Mouse (Mus musculus) left cerebral cortex, adult 2 months (tissue): ENCODE measurements at regions not wholly inside any gene's neighbourhood (a gene's known extent, or its start where the extent isn't known, plus 50 kb on each side); places are given as distances from the start of the nearest gene placed in this dataset.

ENCODE experiments used
- DNase-seq, 2 experiments: peaks; one replicate each; pipeline ENCODE4 v3.0.0; 2021 to 2022; ENCODE audit warnings: low spot score in 2 of 2, mixed read lengths in 1 of 2; ENCODE audit errors: extremely low spot score in 1 of 2
- H3K27ac ChIP-seq: fragments of 200-600 bp; 2 replicates; pipeline ENCODE4 v1.8.1; 2022
- H3K4me3 ChIP-seq: fragments of 200-600 bp; 2 replicates; pipeline ENCODE4 v1.8.1; 2022
- CTCF ChIP-seq: fragments of 200-600 bp; IDR thresholded peaks from 2 replicates; pipeline ENCODE4 v1.8.1; 2022; ENCODE audit warnings: antibody characterized with exemption, mild to moderate bottlenecking, moderate library complexity
- intact Hi-C: fragments of 180-260 bp; cut with DNase I; formaldehyde crosslinking; loops from one replicate; pipeline ENCODE4 v1.15.1; 2025

DNA sequence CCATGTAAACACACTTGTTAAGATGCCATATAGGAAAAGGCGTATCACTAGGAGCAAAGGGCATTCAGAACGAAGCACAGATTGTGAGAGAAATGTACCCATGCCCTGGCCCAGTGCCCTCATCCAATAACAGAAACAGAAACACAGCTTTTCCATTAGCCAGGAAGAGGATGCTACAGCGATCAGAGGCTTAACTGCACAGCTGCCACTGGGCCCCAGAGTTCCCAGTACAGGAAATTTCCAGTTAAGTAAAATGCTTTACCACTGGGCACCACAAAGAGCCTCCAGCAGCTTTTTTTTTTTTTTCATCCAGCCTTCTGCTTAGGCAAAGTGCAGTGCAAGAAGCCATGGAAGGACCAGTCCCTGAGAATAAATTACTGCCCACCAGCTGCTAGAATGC, 325.6 kb upstream of the Arid1b start:
- no peak for TF ChIP-seq CTCF
- DNase-seq = no peak
- Histone ChIP-seq H3K27ac (no peak overlapping the region), H3K4me3 (no peak overlapping the region)
- intact Hi-C loops = no loop called here

DNA sequence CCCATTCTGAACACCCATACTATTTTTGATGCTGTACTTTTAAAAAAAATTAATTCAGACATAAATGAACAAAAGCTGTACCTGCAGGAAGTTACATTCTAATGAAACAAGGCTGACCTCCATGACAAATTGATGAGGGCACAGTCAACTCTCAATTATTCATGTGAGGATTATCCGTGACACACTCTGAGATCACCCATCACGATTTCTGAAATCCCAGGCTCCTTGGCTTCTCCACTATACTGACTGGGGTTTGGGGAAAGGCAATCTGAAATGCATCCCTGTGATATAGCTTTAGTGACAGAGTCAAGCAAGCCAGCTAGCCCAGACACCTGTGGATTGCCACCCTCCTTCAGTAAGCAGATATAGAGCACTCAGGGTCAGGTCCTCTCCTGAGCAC, 320.9 kb upstream of the Arid1b start:
- no peak overlapping the region for H3K4me3 ChIP-seq
- intact Hi-C loops = no loop called here
- no peak for DNase-seq
- no peak for TF ChIP-seq CTCF
- no peak overlapping the region for H3K27ac ChIP-seq

DNA sequence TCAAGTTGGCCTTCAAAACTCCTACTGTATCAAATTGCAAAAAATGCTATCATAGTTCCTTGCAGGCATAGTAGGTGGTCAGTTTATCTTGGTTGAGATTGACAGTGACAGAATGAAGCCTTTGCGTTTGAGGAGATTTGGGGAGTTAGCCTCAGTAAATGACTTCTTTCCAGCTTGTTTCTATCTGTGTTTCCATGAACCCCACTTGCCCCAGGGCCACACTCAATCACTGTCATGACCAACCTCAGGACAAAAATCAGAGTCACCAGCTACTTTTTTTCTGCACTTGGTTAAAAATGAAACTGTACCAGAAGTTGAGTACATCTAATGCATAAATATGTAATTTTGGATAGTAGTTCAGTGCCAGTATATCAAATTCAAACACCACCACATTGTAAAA, 287.7 kb upstream of the Arid1b start:
- DNase-seq = no peak
- no peak for TF ChIP-seq CTCF
- intact Hi-C loops = no loop called here
- H3K4me3 ChIP-seq = no peak overlapping the region
- no peak overlapping the region for H3K27ac ChIP-seq

DNA sequence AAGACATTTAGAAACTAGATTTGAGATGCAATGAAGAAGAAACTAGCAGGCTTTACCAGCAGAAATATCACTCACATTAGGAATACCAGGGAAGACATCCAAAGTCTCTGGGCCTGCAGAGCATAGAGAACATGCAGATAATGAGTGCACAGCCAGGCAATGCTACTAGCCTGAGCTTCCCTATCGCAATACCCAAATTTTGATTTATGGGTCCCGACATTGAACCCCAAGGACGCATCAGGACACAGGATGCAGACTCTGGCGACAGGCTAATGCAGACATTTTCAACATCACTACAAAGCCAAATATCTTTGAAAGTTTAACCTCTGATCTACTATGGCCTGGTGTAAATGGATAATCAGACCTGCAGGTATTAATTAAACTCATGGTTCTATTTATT, 273.1 kb upstream of the Arid1b start:
- H3K27ac ChIP-seq = no peak overlapping the region
- TF ChIP-seq CTCF = no peak
- no peak for DNase-seq
- intact Hi-C loops = no loop called here
- H3K4me3 ChIP-seq = no peak overlapping the region

DNA sequence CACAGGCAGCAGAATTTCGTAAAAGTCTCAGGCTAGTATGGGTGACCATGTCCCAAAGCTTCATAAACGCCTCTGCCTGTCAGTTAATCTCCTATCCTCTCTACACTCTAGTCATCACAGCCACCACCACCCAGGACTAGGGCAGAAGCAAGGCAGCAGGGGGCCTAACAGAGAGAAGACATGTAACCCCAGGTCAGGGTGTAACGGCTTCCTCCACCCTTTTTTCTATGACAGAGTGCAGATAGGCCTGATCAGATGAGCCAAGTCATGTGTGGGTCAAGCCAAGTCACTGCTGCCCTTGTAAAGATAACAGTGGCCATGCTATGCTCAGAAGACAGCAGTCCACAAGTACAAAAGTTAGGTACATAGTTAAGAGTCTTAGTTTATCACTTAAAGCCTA, 270.1 kb upstream of the Arid1b start:
- DNase-seq = no peak
- intact Hi-C loops = no loop called here
- H3K4me3 ChIP-seq = no peak overlapping the region
- H3K27ac ChIP-seq = no peak overlapping the region
- TF ChIP-seq CTCF = no peak

DNA sequence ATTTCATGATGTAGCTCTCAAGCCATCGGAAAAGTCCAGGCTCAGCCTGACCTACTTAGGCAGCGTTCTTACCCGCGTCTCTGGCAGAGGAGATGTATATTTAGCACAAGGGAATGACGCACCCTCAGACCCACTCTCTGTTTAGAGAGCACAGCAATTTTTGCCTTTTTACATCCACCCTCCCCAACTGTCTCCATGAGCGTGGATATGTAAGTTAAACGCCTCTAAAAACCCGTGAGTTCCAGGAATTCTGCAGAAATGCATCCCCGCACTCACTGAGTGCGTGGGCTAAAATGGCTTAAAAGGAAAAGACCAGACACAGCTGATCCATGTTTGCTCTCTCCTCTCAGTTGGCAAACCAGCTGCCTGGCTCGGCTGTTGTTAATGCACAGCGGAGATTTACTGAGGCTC, 267.8 kb upstream of the Arid1b start:
- intact Hi-C loops = loop anchor here (1.0 to 5.0 kb wide), 4 partner anchors 182 to 348 kb away; no protein-coding TSS in a partner anchor
- Histone ChIP-seq H3K4me3 (no peak overlapping the region), H3K27ac (peak overlapping the region; percentile 69)
- TF ChIP-seq CTCF = no peak
- peak; percentile 52 to 58 for DNase-seq

DNA sequence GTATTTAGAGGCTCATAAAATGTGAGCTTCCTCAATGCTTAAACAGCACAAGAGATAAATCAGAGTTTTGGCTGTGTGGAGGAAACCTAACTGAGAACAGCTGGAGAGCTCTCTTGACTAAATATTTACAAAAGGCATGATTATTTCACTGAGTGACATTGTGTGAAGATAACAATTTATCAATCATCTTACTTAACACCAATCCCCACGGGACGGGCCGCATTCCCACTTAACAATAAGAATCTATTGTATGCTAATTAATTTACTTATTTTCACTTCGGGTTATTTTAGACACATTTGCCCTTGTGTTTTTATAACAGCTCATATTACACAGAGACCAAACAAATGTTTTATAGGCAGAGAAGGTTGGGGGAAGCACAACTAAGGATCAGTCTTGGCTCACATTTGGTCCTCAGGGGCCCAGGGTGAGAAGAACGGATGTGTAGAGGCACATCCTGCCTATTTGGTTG, 259.7 kb upstream of the Arid1b start:
- intact Hi-C loops = no loop called here
- H3K4me3 ChIP-seq = no peak overlapping the region
- DNase-seq = no peak
- no peak overlapping the region for H3K27ac ChIP-seq
- TF ChIP-seq CTCF = no peak

DNA sequence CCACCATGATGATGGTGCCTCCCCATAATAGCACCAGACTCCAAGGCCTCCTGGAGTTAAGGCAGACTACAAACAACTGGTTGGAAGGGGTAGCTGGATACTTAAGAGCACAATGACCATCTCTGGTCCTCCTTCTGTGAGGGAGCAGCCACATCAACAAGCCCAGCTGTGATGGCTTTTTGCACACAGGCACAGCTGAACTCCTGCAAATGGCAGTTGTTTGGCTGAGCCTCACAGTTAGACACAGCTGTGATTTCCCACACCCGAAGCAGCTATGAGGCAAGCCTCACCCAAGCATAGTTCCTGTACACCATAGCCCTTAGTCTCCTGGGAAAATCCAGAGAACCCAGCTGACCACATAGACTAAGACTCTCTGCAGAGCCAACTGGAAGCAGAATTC, 258.9 kb upstream of the Arid1b start:
- no peak overlapping the region for H3K4me3 ChIP-seq
- no peak overlapping the region for H3K27ac ChIP-seq
- intact Hi-C loops = no loop called here
- no peak for TF ChIP-seq CTCF
- DNase-seq = no peak

DNA sequence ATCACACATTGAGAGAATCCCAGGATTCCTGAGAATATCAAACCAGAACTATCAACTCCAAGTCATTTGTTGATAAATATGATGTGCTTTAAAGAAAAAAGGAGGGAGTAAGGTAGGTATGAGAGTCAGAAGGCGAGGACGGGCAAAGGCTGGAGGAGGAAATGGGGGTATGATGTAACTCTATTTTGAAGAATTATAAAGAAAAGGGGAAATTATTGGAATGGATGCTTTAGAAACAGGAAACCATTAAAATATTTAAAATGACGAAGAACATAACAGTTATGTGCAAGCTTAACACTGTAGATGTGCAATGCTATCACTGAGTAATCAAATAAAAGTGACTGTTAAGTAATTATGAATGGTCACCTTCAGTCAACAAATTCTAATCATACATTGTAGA, 257.4 kb upstream of the Arid1b start:
- H3K4me3 ChIP-seq = no peak overlapping the region
- no peak overlapping the region for H3K27ac ChIP-seq
- no peak for TF ChIP-seq CTCF
- intact Hi-C loops = no loop called here
- no peak for DNase-seq

DNA sequence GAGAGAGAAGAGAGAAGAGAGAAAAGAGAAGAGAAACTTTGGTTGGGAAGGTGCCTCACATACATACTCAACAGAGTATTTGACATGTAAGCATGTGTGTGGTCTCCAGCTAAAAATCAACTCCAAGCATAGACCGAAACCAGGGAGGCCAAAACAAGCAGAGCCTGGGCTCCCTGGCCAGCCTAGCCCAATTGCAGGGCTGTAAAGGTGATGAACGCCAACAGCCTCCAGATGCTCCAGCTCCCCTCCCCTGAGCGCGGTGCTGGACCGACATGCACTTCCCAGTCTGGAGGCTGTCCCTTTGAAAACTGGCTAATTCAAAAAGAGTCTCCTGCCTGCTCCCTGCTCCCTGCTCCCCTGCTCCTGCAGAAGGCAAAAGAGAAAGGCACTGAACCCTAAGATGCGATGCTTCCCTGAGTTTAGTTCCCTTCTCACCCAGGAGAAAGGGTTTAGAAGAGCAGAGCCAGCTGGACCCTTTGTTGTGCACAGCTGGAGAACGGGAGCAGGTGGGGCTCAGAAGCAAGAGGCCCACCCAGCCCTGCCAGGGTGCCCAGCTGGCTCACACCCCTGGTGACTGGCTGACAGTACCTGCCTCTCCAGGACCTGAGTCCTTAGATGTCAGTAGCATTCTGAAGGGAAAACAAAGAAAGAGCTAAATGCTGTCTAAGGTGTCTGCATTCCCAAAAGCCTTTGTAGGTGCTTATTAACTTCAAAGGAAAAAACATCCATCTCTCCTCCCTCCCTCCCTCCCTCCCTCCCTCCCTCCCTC, 255.2 kb upstream of the Arid1b start:
- H3K27ac ChIP-seq = no peak overlapping the region
- TF ChIP-seq CTCF = no peak
- H3K4me3 ChIP-seq = no peak overlapping the region
- no peak for DNase-seq
- intact Hi-C loops = no loop called here

DNA sequence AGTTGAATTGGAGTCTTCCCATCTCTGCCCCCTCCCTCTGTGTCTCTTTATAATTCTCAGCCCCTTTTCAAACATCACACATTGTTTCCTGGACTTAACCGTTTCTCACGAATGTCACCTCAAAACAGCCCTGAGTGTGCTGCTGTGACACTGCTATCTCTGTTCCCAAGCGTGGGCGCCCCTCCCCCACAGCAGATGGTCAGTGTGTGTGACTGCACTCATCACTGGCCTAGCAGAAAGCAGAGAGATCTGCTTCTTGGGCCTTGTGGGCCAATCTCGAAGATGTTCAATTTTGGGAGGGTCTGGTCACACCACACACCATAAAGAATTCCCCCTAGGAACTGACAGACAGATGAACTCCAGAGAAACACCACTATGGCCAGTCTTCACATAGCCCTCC, 253.3 kb upstream of the Arid1b start:
- Histone ChIP-seq H3K4me3 (no peak overlapping the region), H3K27ac (no peak overlapping the region)
- intact Hi-C loops = no loop called here
- TF ChIP-seq CTCF = no peak
- DNase-seq = peak in 1 of 2 experiments; percentile 30

DNA sequence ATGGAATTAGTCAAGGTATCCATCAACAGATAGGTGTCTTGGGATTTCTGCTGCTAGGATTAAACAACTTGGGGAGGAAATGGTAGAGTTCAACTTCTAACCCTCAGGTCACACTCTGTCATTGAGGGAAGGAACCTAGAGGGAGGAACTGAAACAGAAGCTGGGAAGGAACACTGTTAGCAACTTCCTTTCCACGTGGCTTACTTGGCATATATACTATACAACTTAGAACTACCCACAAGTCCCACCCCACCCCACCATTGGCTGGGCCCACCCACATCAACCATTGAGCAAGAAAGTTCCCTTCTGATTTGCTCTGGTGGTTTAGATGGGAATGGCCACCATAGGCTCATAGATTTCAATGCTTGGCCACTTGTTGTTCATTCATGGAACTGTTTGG, 251.8 kb upstream of the Arid1b start:
- intact Hi-C loops = no loop called here
- no peak for TF ChIP-seq CTCF

DNA sequence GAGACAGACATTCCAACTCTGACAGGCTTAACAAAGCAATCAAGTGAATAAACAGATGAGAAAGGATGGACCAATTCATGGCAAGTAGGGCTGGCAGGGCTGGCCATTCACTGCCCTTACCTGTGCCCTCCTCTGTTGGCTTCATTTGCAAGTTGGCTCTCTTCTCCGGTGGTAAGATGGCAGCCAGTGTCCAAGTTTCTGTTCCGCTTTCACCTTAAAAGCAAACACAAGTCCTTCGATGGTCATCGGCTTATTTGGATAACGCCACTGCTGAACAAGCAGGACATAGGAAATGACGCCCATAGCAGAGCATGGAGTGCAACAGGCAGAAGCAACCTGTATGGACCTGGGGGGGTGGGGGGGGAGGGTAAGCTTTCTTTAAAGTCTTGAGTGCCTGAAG, 231.2 kb upstream of the Arid1b start:
- intact Hi-C loops = no loop called here
- no peak overlapping the region for H3K4me3 ChIP-seq
- no peak for TF ChIP-seq CTCF
- H3K27ac ChIP-seq = no peak overlapping the region
- DNase-seq = no peak

More for the DNA sequence above, 251.8 kb upstream of the Arid1b start:
- Histone ChIP-seq H3K4me3 (no peak overlapping the region), H3K27ac (no peak overlapping the region)
- no peak for DNase-seq
